Mouse (Mus musculus): ENCODE data around the gene Etv1.

DNA sequence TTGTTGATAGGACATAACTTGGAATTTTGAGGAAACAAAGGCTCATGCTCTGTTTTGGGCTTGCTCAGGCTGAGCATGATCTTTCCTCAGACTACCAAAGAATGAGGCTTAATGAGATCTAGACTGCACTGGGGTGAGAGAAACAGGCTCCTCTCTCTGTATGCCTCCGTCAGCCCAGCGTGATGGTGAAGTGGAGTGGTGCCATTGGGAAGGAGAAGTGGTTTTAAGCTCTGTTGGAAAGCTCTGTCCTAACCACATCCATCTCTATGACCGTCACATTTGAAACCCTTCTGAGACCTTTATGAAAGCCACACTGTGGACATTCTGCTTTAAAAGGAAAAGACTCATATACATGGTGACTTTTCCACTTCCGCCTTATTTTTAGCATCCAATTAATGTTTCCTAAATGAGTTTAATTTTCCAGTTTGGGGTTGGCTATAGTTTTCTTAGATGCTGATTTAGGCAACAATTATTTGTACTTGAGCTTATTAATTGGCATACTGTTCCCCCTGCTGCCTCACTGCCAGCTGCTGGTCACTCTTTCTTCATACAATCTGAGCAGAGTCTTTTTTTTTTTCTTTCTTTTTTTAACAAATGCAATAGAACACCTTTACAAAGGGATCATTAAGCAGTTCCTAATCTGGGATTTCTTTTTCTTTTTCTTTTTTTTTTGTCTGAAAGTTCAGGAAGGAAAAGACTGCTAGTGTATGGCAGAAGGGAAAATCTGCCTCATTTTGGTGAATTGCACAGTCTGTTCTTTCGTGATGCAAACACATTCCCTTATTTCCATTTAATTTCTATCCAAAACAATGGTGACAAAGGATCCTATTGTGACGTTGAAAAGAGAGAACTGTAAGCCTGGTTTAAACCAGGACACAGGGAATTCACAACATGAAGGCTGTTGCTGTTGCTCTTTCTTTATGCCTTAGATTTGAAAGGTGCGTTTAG lies 81.3 kb downstream of the Etv1 start:
- TF ChIP-seq CTCF (IDR thresholded peaks at IDR 0.05; ENCODE audit: insufficient read depth, low read length) (no peak), POLR2A (IDR thresholded peaks at IDR 0.05; ENCODE audit: borderline replicate concordance, extremely low read depth, low read depth, low read length) (no peak)

Measured in lung, adult 2 months (tissue).